Mouse (Mus musculus) bone marrow macrophage, adult 2 months (primary cell): ENCODE results near the gene Tnrc18.

Experiments used
- CTCF ChIP-seq: IDR thresholded peaks from 2 replicates; pipeline ENCODE4 v1.5.1; 2012; ENCODE audit warnings: low read depth, mild to moderate bottlenecking, low read length, moderate library complexity
- POLR2A ChIP-seq: IDR thresholded peaks from 2 replicates; pipeline ENCODE4 v1.6.1; 2012; ENCODE audit warnings: mild to moderate bottlenecking, low read depth, low read length, borderline replicate concordance

DNA sequence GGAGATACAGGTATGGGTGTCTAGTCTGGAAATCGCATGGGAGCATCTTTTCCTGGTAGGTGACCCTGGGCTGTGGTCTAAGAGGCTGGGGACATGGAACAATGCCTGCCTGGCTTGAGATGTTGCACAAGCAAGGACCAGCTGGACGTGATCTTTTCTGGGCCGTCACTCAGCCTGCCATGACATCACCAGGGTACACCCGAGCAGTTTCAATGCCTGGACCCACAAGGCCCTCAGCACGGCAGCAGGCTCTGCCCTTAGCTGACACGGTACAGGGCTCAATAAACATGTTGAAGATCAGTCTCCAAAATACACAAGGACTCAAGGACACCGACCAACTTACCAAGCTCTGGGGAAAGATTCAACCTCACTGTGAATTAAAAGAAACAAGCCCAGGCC lies 34.3 kb downstream of the Tnrc18 start:
- TF ChIP-seq CTCF, result no peak
- TF ChIP-seq POLR2A, result no peak
